Mouse (Mus musculus): ENCODE results near the gene Dgat2. TPM values are rescaled to one million over a fixed set of nuclear protein-coding genes. Genes with fewer than 3 reads are reported as not detected.

Dgat2 gene
- polyA plus RNA-seq, 1 experiment from 2014 or later, result 22.3 TPM

DNA sequence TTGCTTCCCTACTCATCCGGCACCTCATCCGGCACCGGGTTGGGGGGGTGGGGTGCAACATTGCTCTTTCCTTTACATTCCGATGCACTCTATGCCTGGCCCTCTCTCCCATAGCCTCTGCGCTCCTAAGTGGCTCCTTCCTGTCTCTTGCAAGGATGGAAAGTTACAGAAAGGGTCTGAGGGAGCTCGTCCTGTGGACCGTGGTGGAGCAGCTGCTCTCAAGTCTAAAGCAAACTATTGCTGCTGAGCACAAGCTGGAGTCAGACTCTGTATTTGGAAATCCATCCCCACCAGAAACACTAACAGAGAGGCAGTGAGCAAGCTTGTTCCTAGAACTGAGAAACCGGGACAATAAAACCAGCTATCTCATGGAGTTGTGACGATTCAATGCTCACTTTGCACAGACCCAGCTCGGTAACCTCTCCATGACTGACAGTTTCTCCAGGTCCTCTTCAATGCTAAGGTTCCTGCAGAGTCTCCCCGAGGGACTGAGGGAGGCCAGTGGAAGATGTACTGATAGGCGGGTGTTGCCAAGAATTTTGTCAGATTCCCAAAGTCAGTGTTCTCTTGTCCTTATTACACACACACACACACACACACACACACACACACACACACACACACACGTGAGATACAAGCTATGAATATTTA lies 42.6 kb downstream of the Dgat2 start:
- WGBS, result 0% methylated on average over 13 of the region's 13 CpGs
- no peak for ATAC-seq (ENCODE audit: insufficient number of reproducible peaks, insufficient read depth, low FRiP score, low read depth)
- H3K4me1 ChIP-seq (ENCODE audit: control insufficient read depth in 2 of 2, insufficient read depth in 2 of 2, low read length in 2 of 2), result peaks cover 7 to 12% of the 10 kb centered on the region in 2 experiments

GRCm38 (mm10) chr7:99137541-99137940 lies 45.0 kb downstream of the Dgat2 start:
- no peak overlapping the region for H3K4me3 ChIP-seq (ENCODE audit: control insufficient read depth in 1 of 2, insufficient read depth in 1 of 2, low read depth in 1 of 2, low read length in 2 of 2)
- H3K36me3 ChIP-seq (ENCODE audit: control insufficient read depth, insufficient read depth, low read length), result no peaks in the 10 kb centered on the region
- 96% methylated on average over 4 of the region's 4 CpGs for WGBS
- no peak for ATAC-seq (ENCODE audit: insufficient number of reproducible peaks, insufficient read depth, low FRiP score, low read depth)
- 0 out of 2 replicates have a peak, but pooled peaks cover 2% of the 10 kb centered on the region for H3K9me3 ChIP-seq (ENCODE audit: control insufficient read depth, low read length)
- no peaks in the 10 kb centered on the region for H3K27me3 ChIP-seq (ENCODE audit: control insufficient read depth, insufficient read depth, low read length)
- no peak overlapping the region for H3K27ac ChIP-seq (replicated peaks in 1 of 2; ENCODE audit: control insufficient read depth in 1 of 2, insufficient read depth in 1 of 2, low read depth in 2 of 2, low read length in 2 of 2)
- no peak overlapping the region for H3K9ac ChIP-seq (ENCODE audit: low read length)
- no peak overlapping the region for H3K4me2 ChIP-seq (ENCODE audit: low read length)
- peaks cover 4 to 15% of the 10 kb centered on the region in 2 experiments for H3K4me1 ChIP-seq (ENCODE audit: control insufficient read depth in 2 of 2, insufficient read depth in 2 of 2, low read length in 2 of 2)

More for the DNA sequence above, 42.6 kb downstream of the Dgat2 start:
- H3K9ac ChIP-seq (ENCODE audit: low read length), result peak overlapping the region; percentile 97
- no peaks in the 10 kb centered on the region for H3K9me3 ChIP-seq (ENCODE audit: control insufficient read depth, low read length)
- peak overlapping the region; percentile 78 for H3K4me2 ChIP-seq (ENCODE audit: low read length)
- H3K27ac ChIP-seq (replicated peaks in 1 of 2; ENCODE audit: control insufficient read depth in 1 of 2, insufficient read depth in 1 of 2, low read depth in 2 of 2, low read length in 2 of 2), result peak overlapping the region; percentile 74 to 91
- no peaks in the 10 kb centered on the region for H3K36me3 ChIP-seq (ENCODE audit: control insufficient read depth, insufficient read depth, low read length)
- peak overlapping the region; percentile 65 to 98 for H3K4me3 ChIP-seq (ENCODE audit: control insufficient read depth in 1 of 2, insufficient read depth in 1 of 2, low read depth in 1 of 2, low read length in 2 of 2)
- no peaks in the 10 kb centered on the region for H3K27me3 ChIP-seq (ENCODE audit: control insufficient read depth, insufficient read depth, low read length)

DNA sequence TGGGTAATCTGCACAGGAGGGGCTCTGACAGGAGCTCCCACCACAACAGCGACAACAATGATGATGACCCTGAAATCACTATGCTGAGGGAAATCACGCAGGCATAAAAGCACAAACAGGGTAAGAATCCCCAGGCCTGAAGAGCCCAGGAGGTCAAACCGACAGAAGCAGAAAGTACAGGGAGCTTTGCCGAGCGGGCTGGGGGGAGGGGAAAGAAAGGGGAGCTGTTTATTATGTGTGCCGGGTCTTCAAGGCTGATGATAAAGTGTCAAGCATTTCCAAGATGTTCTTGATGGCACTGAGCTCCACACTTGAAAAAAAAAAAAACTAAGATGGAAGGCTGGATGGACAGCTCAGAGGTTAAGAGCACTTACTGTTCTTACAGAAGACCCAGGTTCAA lies 45.7 kb downstream of the Dgat2 start:
- no peak overlapping the region for H3K4me2 ChIP-seq (ENCODE audit: low read length)
- ATAC-seq (ENCODE audit: insufficient number of reproducible peaks, insufficient read depth, low FRiP score, low read depth), result no peak
- H3K27ac ChIP-seq (replicated peaks in 1 of 2; ENCODE audit: control insufficient read depth in 1 of 2, insufficient read depth in 1 of 2, low read depth in 2 of 2, low read length in 2 of 2), result no peak overlapping the region
- WGBS, result 67% methylated on average over 6 of the region's 6 CpGs
- H3K4me1 ChIP-seq (ENCODE audit: control insufficient read depth in 2 of 2, insufficient read depth in 2 of 2, low read length in 2 of 2), result peaks cover 4 to 20% of the 10 kb centered on the region in 2 experiments
- no peak overlapping the region for H3K4me3 ChIP-seq (ENCODE audit: control insufficient read depth in 1 of 2, insufficient read depth in 1 of 2, low read depth in 1 of 2, low read length in 2 of 2)
- no peak overlapping the region for H3K9ac ChIP-seq (ENCODE audit: low read length)
- no peaks in the 10 kb centered on the region for H3K27me3 ChIP-seq (ENCODE audit: control insufficient read depth, insufficient read depth, low read length)
- H3K9me3 ChIP-seq (ENCODE audit: control insufficient read depth, low read length), result 0 out of 2 replicates have a peak, but pooled peaks cover 2% of the 10 kb centered on the region
- no peaks in the 10 kb centered on the region for H3K36me3 ChIP-seq (ENCODE audit: control insufficient read depth, insufficient read depth, low read length)

DNA sequence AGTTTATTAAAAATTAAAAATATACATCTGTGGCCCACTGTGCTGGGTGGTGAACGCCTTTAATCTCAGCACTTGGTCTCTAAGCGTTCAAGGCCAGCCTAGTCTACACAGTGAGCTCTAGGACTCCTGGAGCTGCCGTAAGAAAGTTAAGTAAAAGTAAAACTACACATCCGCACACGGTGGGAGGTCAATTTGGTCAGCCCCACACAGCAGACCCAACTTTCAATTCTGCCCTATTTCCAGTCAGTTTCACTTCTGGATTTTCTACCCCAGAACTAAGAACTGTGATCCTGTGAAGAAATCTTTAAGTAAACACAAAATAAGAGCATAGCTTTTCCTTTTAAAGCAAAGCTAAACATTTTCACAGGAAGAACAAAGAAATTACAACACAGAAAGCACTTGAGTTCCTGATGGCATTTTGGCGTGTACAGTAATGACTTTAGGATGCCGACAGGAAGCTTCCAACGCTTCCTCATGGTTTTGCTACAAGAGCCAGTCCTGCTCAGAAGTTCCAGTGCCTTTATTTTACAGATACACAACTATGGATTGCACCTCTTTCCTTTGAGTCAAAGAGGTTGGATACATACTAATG lies 48.6 kb downstream of the Dgat2 start:
- peaks cover 6 to 20% of the 10 kb centered on the region in 2 experiments; a peak in 3 of 4 replicates for H3K4me1 ChIP-seq (ENCODE audit: control insufficient read depth in 2 of 2, insufficient read depth in 2 of 2, low read length in 2 of 2)
- 81% methylated on average over 8 of the region's 8 CpGs for WGBS

GRCm38 (mm10) chr7:99132597-99132996 lies 49.9 kb downstream of the Dgat2 start:
- Histone ChIP-seq H3K9ac (ENCODE audit: low read length) (no peak overlapping the region), H3K9me3 (ENCODE audit: control insufficient read depth, low read length) (0 out of 2 replicates have a peak, but pooled peaks cover 2% of the 10 kb centered on the region), H3K4me3 (ENCODE audit: control insufficient read depth in 1 of 2, insufficient read depth in 1 of 2, low read depth in 1 of 2, low read length in 2 of 2) (no peak overlapping the region), H3K27me3 (ENCODE audit: control insufficient read depth, insufficient read depth, low read length) (no peaks in the 10 kb centered on the region), H3K27ac (replicated peaks in 1 of 2; ENCODE audit: control insufficient read depth in 1 of 2, insufficient read depth in 1 of 2, low read depth in 2 of 2, low read length in 2 of 2) (peak overlapping the region; percentile 55 to 62), H3K4me1 (ENCODE audit: control insufficient read depth in 2 of 2, insufficient read depth in 2 of 2, low read length in 2 of 2) (peaks cover 13 to 33% of the 10 kb centered on the region in 2 experiments), H3K36me3 (ENCODE audit: control insufficient read depth, insufficient read depth, low read length) (no peaks in the 10 kb centered on the region), H3K4me2 (ENCODE audit: low read length) (peak overlapping the region; percentile 14; the same call in 1 of the 2 replicates)
- WGBS, result 77% methylated on average over 9 of the region's 9 CpGs
- ATAC-seq (ENCODE audit: insufficient number of reproducible peaks, insufficient read depth, low FRiP score, low read depth), result no peak

More for the DNA sequence above, 48.6 kb downstream of the Dgat2 start:
- Histone ChIP-seq H3K4me2 (ENCODE audit: low read length) (no peak overlapping the region; the same call in 1 of the 2 replicates), H3K9me3 (ENCODE audit: control insufficient read depth, low read length) (0 out of 2 replicates have a peak, but pooled peaks cover 2% of the 10 kb centered on the region), H3K27me3 (ENCODE audit: control insufficient read depth, insufficient read depth, low read length) (no peaks in the 10 kb centered on the region), H3K4me3 (ENCODE audit: control insufficient read depth in 1 of 2, insufficient read depth in 1 of 2, low read depth in 1 of 2, low read length in 2 of 2) (no peak overlapping the region), H3K36me3 (ENCODE audit: control insufficient read depth, insufficient read depth, low read length) (no peaks in the 10 kb centered on the region), H3K27ac (replicated peaks in 1 of 2; ENCODE audit: control insufficient read depth in 1 of 2, insufficient read depth in 1 of 2, low read depth in 2 of 2, low read length in 2 of 2) (peak overlapping the region; percentile 25 to 45; a peak in 1 of 4 replicates), H3K9ac (ENCODE audit: low read length) (no peak overlapping the region)
- no peak for ATAC-seq (ENCODE audit: insufficient number of reproducible peaks, insufficient read depth, low FRiP score, low read depth)

DNA sequence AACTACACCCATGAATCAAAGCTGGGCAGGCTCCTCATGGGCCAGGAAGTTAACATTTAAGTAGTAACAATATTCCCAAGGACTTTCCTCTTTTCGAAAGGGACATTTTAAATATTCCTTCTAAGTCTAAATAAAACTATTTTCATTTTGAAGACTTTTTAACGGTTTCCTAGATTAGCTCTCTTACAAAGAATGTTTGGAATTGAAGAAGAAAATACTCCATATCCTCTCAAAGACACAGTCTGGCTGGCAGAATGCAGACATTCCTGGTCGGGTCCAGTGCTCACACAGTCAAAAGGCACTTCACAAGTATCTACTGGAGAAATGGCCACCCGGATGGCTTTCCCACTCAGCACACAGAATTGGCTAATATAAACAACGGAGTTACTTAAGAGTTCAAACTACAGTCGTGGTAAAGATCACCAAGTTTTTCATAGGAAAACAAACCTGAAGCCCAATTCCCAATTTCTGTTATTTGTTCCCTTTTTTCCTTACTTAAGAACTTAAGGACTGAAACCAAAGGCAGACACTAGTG lies 50.6 kb downstream of the Dgat2 start:
- 0 out of 2 replicates have a peak, but pooled peaks cover 2% of the 10 kb centered on the region for H3K9me3 ChIP-seq (ENCODE audit: control insufficient read depth, low read length)
- no peaks in the 10 kb centered on the region for H3K27me3 ChIP-seq (ENCODE audit: control insufficient read depth, insufficient read depth, low read length)
- H3K4me1 ChIP-seq (ENCODE audit: control insufficient read depth in 2 of 2, insufficient read depth in 2 of 2, low read length in 2 of 2), result peaks cover 17 to 40% of the 10 kb centered on the region in 2 experiments
- peak overlapping the region; percentile 4 to 62; a peak in 3 of 4 replicates for H3K27ac ChIP-seq (replicated peaks in 1 of 2; ENCODE audit: control insufficient read depth in 1 of 2, insufficient read depth in 1 of 2, low read depth in 2 of 2, low read length in 2 of 2)
- WGBS, result 37% methylated on average over 6 of the region's 6 CpGs
- no peaks in the 10 kb centered on the region for H3K36me3 ChIP-seq (ENCODE audit: control insufficient read depth, insufficient read depth, low read length)
- no peak overlapping the region for H3K4me3 ChIP-seq (ENCODE audit: control insufficient read depth in 1 of 2, insufficient read depth in 1 of 2, low read depth in 1 of 2, low read length in 2 of 2)
- no peak for ATAC-seq (ENCODE audit: insufficient number of reproducible peaks, insufficient read depth, low FRiP score, low read depth)
- no peak overlapping the region for H3K9ac ChIP-seq (ENCODE audit: low read length)
- peak overlapping the region; percentile 14; the same call in 1 of the 2 replicates for H3K4me2 ChIP-seq (ENCODE audit: low read length)

- peaks cover 20 to 59% of the 10 kb centered on the region in 2 experiments for H3K4me1 ChIP-seq (ENCODE audit: control insufficient read depth in 2 of 2, insufficient read depth in 2 of 2, low read length in 2 of 2)
- 0 out of 2 replicates have a peak, but pooled peaks cover 2% of the 10 kb centered on the region for H3K9me3 ChIP-seq (ENCODE audit: control insufficient read depth, low read length)
- no peaks in the 10 kb centered on the region for H3K36me3 ChIP-seq (ENCODE audit: control insufficient read depth, insufficient read depth, low read length)
- ATAC-seq (ENCODE audit: insufficient number of reproducible peaks, insufficient read depth, low FRiP score, low read depth), result no peak
- H3K27me3 ChIP-seq (ENCODE audit: control insufficient read depth, insufficient read depth, low read length), result no peaks in the 10 kb centered on the region
- no peak overlapping the region for H3K4me3 ChIP-seq (ENCODE audit: control insufficient read depth in 1 of 2, insufficient read depth in 1 of 2, low read depth in 1 of 2, low read length in 2 of 2)
- H3K9ac ChIP-seq (ENCODE audit: low read length), result no peak overlapping the region
- H3K27ac ChIP-seq (replicated peaks in 1 of 2; ENCODE audit: control insufficient read depth in 1 of 2, insufficient read depth in 1 of 2, low read depth in 2 of 2, low read length in 2 of 2), result no peak overlapping the region
- no peak overlapping the region for H3K4me2 ChIP-seq (ENCODE audit: low read length)
- 86% methylated on average over 8 of the region's 8 CpGs for WGBS
Measured at GRCm38 (mm10) chr7:99128965-99129364, 53.6 kb downstream of the Dgat2 start.
